Mouse (Mus musculus): ENCODE measurements around the gene Hist2h4. TPM values are rescaled to one million over a fixed set of nuclear protein-coding genes. Genes with fewer than 3 reads are reported as not detected.

Hist2h4 gene
- polyA plus RNA-seq, 1 experiment: 3.6 TPM

DNA sequence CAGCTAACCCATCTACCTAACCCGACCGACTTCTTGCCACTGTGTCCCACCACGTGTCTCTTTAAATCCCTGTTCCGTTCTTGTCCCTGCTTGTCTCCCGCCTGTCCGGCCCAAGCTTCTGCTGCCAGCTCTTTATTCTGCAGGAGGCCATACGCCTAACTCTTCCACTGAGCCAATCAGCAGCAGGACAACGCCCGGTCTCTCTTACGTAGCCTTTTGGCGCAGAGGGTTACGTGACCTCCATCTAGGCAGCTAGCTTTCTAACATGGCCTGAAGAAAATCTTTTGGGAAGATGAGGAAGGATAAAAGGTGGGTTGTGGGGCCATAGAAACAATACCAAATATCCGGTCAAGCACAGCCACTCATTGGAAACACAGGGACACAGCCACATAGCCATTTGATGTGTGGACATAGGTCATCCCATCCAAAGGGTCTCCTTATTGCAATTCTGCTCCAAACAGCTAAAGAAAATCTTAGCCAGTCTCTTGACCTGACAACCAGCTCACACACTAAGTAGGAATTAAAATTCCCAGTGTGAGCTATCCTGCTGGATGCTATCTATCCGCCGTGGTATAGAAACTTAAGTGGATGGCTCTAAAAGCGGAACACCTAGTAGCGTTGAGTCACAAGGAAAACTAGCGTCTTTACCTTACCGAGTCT, 765 bp downstream of the Hist2h4 start:
- Histone ChIP-seq H3K27ac (ENCODE audit: insufficient read depth, low read length) (peak overlapping the region; percentile 78), H3K4me3 (ENCODE audit: insufficient read depth, low read length) (peak overlapping the region; percentile 59), H3K4me1 (ENCODE audit: control insufficient read depth, insufficient read depth, low read length) (no peaks in the 10 kb centered on the region; the same call in 1 of the 2 replicates)
- no peak for TF ChIP-seq CTCF (IDR thresholded peaks at IDR 0.05; ENCODE audit: extremely low read depth, insufficient read depth, low read length)
- peak; percentile 91 for TF ChIP-seq POLR2A (IDR thresholded peaks at IDR 0.05; ENCODE audit: extremely low read depth, insufficient read depth, low read length)

DNA sequence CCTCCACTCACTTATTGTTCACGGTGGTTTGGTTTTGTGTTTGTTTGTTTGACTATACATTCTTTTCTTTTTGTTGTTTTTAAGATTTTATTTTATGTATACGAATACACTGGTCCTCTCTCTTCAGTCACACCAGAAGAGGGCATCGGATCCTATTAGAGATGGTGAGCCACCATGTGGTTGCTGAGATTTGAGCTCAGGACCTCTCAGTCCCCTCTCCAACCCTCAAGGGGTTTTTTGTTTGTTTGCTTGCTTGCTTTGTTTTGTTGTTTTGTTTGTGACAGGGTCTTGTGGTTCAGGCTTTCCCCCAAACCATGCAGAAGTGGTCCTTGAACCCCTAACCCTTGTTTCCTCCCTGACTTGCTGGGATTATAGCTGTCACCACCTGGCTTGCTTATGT, 1.5 kb downstream of the Hist2h4 start:
- H3K4me1 ChIP-seq (ENCODE audit: control insufficient read depth, insufficient read depth, low read length): no peaks in the 10 kb centered on the region; the same call in 1 of the 2 replicates
- H3K4me3 ChIP-seq (ENCODE audit: insufficient read depth, low read length): peak overlapping the region; percentile 59
- peak overlapping the region; percentile 7; the same call in 1 of the 2 replicates for H3K27ac ChIP-seq (ENCODE audit: insufficient read depth, low read length)
- TF ChIP-seq CTCF (IDR thresholded peaks at IDR 0.05; ENCODE audit: extremely low read depth, insufficient read depth, low read length) (no peak), POLR2A (IDR thresholded peaks at IDR 0.05; ENCODE audit: extremely low read depth, insufficient read depth, low read length) (no peak)

DNA sequence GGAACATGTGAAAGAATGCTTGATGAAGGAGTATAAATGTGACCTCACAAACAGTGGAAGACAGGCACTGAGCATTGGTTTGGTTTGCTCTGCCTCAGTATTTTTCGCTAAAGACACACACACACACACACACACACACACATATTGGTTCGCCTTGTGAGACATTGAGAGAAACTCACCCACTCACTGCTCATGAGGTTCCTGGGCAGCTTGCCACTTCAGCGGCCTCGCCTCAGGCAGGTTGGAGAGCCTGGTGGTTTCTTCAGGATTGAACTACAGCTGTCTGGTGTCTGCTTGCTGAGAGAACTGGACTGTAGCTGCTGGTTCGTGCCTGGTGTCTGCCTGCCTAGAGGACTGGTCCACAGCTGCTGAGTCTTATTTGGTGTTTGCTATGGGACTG, 2.9 kb downstream of the Hist2h4 start:
- TF ChIP-seq POLR2A (IDR thresholded peaks at IDR 0.05; ENCODE audit: extremely low read depth, insufficient read depth, low read length): no peak
- TF ChIP-seq CTCF (IDR thresholded peaks at IDR 0.05; ENCODE audit: extremely low read depth, insufficient read depth, low read length): no peak
- no peak overlapping the region for H3K4me3 ChIP-seq (ENCODE audit: insufficient read depth, low read length)
- H3K27ac ChIP-seq (ENCODE audit: insufficient read depth, low read length): no peak overlapping the region
- H3K4me1 ChIP-seq (ENCODE audit: control insufficient read depth, insufficient read depth, low read length): no peaks in the 10 kb centered on the region; the same call in 1 of the 2 replicates

GRCm38 (mm10) chr3:96257190-96257589, 5.9 kb downstream of the Hist2h4 start:
- Histone ChIP-seq H3K4me3 (ENCODE audit: insufficient read depth, low read length) (no peak overlapping the region), H3K27ac (ENCODE audit: insufficient read depth, low read length) (no peak overlapping the region), H3K4me1 (ENCODE audit: control insufficient read depth, insufficient read depth, low read length) (no peaks in the 10 kb centered on the region; the same call in 1 of the 2 replicates)
- no peak for TF ChIP-seq POLR2A (IDR thresholded peaks at IDR 0.05; ENCODE audit: extremely low read depth, insufficient read depth, low read length)
- no peak for TF ChIP-seq CTCF (IDR thresholded peaks at IDR 0.05; ENCODE audit: extremely low read depth, insufficient read depth, low read length)

- Histone ChIP-seq H3K4me1 (ENCODE audit: control insufficient read depth, insufficient read depth, low read length) (no peaks in the 10 kb centered on the region), H3K4me3 (ENCODE audit: insufficient read depth, low read length) (no peak overlapping the region), H3K27ac (ENCODE audit: insufficient read depth, low read length) (no peak overlapping the region)
- no peak for TF ChIP-seq CTCF (IDR thresholded peaks at IDR 0.05; ENCODE audit: extremely low read depth, insufficient read depth, low read length)
These were observed 7.1 kb downstream of the Hist2h4 start for GRCm38 (mm10) chr3:96255926-96256593.

GRCm38 (mm10) chr3:96254683-96255355, 8.3 kb downstream of the Hist2h4 start:
- TF ChIP-seq POLR2A (IDR thresholded peaks at IDR 0.05; ENCODE audit: extremely low read depth, insufficient read depth, low read length): no peak
- TF ChIP-seq CTCF (IDR thresholded peaks at IDR 0.05; ENCODE audit: extremely low read depth, insufficient read depth, low read length): no peak
- Histone ChIP-seq H3K27ac (ENCODE audit: insufficient read depth, low read length) (no peak overlapping the region), H3K4me1 (ENCODE audit: control insufficient read depth, insufficient read depth, low read length) (no peaks in the 10 kb centered on the region), H3K4me3 (ENCODE audit: insufficient read depth, low read length) (no peak overlapping the region)

DNA sequence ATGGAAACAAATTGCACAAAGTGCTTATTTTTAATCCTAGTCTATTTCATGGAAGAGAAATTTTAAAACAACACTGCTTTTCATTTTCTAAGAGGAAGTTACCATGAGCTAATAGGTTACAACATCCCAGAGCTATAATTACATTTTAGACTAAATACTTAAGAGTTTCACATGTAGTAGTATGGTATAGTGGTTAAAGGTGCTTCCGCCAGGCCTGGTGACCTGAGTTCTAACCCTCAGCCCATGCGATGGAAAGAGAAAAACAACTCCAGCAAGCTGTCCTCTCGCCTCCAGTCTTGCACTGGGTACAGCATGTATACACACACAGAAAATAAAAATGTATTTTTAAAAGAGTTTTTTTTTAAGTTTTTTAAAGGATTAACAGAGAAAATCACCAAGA, 11.3 kb downstream of the Hist2h4 start:
- no peaks in the 10 kb centered on the region for H3K4me1 ChIP-seq (ENCODE audit: control insufficient read depth, insufficient read depth, low read length)
- TF ChIP-seq CTCF (IDR thresholded peaks at IDR 0.05; ENCODE audit: extremely low read depth, insufficient read depth, low read length): no peak
- no peak for TF ChIP-seq POLR2A (IDR thresholded peaks at IDR 0.05; ENCODE audit: extremely low read depth, insufficient read depth, low read length)
- H3K27ac ChIP-seq (ENCODE audit: insufficient read depth, low read length): no peak overlapping the region
- no peak overlapping the region for H3K4me3 ChIP-seq (ENCODE audit: insufficient read depth, low read length)

DNA sequence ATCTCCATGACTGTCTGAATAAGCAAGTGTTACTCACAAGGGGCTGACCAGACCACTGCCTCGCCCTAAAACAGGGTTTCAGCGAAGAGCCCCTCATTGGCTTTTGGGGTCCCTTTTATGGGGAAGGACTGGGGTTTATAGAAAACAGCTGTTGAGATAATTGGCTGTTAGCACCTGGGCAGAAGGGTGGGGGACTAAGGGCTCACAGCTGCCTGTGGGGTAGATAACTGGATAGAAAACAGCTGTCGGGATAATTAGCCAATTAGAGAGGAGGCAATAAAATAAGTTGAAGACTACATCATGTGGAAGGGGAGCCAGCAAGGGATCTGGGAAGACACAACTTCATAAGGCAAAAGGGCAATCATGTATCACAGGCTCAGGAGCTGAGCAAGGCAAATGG, 12.2 kb downstream of the Hist2h4 start:
- no peak for TF ChIP-seq CTCF (IDR thresholded peaks at IDR 0.05; ENCODE audit: extremely low read depth, insufficient read depth, low read length)
- no peak for TF ChIP-seq POLR2A (IDR thresholded peaks at IDR 0.05; ENCODE audit: extremely low read depth, insufficient read depth, low read length)

GRCm38 (mm10) chr3:96249034-96249345, 14.1 kb downstream of the Hist2h4 start:
- TF ChIP-seq POLR2A (IDR thresholded peaks at IDR 0.05; ENCODE audit: extremely low read depth, insufficient read depth, low read length) (no peak), CTCF (IDR thresholded peaks at IDR 0.05; ENCODE audit: extremely low read depth, insufficient read depth, low read length) (no peak)
- H3K27ac ChIP-seq (ENCODE audit: insufficient read depth, low read length): no peak overlapping the region
- peaks cover 2% of the 10 kb centered on the region; the same call in 1 of the 2 replicates for H3K4me1 ChIP-seq (ENCODE audit: control insufficient read depth, insufficient read depth, low read length)
- no peak overlapping the region for H3K4me3 ChIP-seq (ENCODE audit: insufficient read depth, low read length)

More for the DNA sequence above, 12.2 kb downstream of the Hist2h4 start:
- Histone ChIP-seq H3K27ac (ENCODE audit: insufficient read depth, low read length) (no peak overlapping the region), H3K4me3 (ENCODE audit: insufficient read depth, low read length) (no peak overlapping the region), H3K4me1 (ENCODE audit: control insufficient read depth, insufficient read depth, low read length) (no peaks in the 10 kb centered on the region)
